Mouse (Mus musculus) left cerebral cortex, postnatal 25 days (tissue): Measurements from ENCODE around the gene Ltbr. TPM values are rescaled to one million over a fixed set of nuclear protein-coding genes. Genes with fewer than 3 reads are reported as not detected.
A peak's percentile ranks its signal among the peaks of the same experiment; 100 is the strongest.
"Not testable (repeated sequence)": the region's sequence is repeated elsewhere in the genome, so short reads cannot be mapped to it uniquely, and the experiment has no call there.

Source experiments
- DNase-seq, 2 experiments: peaks; one replicate each; pipeline ENCODE4 v3.0.0; 2022; ENCODE audit warnings: low spot score in 2 of 2, mixed read lengths in 1 of 2
- intact Hi-C: fragments of 180-260 bp; cut with DNase I; formaldehyde crosslinking; loops from one replicate; pipeline ENCODE4 v1.15.1; 2025
- total RNA-seq, 2 experiments: library from RNA; stranded (reverse); gene quantifications; 2 replicates each; pipeline ENCODE4 v1.2.3; 2021

Gene Ltbr
- total RNA-seq, 2 experiments from 2014 or later, result 8.1 to 9.9 TPM

DNA sequence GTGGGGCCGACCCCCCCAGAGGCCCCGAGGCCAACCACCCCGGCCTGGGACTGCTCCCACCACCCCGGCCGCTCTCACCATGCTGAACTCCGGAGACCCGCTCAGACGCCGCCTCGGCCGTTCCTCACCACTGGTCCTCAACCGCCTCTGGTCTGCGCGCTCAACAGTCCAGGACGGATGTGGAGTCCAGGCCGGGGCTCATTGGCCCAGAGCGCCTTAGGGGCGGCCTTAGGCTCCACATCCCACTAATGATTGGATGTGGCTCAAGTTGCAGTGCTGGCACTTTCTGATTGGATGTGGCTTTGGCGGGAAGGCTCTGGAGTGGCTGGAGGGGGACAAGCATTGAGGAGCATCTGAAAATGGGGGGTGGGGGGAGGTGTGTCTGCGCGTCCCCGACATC, 27.8 kb downstream of the Ltbr start, which contains the start of gene Tuba3a:
TSS of gene Tuba3a (minus strand) at position 153 of the 400 bp plus-strand sequence.
- intact Hi-C loops, result no loop called here
- DNase-seq, result no peak

DNA sequence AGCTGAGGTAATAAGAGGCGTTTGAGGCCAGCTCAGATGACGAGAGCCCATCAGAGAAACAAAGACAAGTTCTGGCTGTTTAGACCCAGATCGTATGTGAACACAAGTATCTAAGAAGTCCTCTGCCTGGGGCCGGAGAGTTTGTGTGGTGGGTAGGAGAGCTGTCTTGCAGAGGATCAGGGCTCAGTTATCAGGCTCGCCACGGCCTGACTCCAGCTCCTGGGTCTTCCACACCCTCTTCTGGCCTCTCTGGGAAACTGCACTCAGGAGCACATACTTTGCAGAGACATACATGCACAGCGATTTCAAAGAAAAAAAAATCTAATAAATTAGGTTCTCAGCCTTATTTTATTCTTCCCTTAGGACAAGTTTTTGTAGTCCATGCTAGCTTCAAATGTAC, 28.9 kb downstream of the Ltbr start:
- no peak for DNase-seq
- intact Hi-C loops, result no loop called here

DNA sequence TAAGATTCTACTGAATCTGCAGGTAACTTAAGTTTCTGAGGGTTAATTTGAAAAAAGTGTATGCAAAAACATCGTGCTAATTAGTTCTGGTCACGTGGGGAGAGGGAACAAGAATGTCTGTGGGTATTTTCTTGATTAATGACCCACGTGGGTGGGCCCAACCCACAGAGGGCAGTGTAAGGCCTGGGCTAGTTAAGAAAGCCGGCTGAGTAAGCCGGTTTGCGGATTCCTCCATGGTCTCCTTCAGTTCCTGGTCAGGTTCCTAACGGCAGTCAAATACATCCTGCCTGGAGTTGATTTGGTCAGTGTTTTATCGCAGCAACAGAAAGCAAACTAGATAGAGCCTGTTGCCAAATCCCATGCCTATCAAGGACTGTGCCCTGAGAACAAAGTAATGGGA, 29.4 kb downstream of the Ltbr start:
- intact Hi-C loops, result no loop called here

DNA sequence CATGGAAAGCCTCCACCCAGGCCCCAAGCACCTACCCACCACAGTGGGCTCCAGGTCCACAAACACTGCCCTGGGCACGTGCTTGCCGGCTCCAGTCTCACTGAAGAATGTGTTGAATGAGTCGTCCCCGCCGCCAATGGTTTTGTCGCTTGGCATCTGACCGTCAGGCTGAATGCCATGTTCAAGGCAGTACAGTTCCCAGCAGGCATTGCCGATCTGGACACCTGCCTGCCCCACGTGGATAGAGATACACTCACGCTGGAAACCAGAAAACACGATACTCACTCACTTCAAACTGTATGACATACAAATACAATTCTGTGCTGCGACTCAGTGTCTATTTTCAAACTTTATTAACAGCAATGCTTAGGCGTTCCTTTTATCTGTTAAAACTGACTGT, 31.0 kb downstream of the Ltbr start:
- DNase-seq, intact Hi-C loops: not testable (repeated sequence)

More for the DNA sequence above, 29.4 kb downstream of the Ltbr start:
- DNase-seq, result no peak

DNA sequence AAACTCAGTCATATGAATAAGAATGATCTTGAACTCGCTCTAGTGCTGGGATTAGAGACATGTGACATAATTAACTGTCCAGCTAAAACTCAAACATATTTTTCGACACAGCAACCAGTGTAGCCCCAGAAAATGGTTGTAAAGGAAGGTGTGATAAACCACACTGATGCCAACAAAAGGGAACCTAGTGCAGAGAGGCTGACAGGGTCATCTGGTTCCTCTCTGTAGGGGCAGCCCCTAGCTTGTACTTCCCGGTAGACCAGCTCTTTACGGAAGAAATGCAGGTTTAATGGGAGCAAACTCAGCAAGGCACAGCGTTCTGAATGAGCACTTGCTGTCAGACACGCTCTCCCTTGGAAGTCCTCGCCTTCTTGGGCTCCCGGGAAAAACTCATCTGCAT, 34.0 kb downstream of the Ltbr start:
- intact Hi-C loops, result loop anchor here (5.0 kb wide), 2 partner anchors 83 to 323 kb away; no protein-coding TSS in a partner anchor
- no peak for DNase-seq

DNA sequence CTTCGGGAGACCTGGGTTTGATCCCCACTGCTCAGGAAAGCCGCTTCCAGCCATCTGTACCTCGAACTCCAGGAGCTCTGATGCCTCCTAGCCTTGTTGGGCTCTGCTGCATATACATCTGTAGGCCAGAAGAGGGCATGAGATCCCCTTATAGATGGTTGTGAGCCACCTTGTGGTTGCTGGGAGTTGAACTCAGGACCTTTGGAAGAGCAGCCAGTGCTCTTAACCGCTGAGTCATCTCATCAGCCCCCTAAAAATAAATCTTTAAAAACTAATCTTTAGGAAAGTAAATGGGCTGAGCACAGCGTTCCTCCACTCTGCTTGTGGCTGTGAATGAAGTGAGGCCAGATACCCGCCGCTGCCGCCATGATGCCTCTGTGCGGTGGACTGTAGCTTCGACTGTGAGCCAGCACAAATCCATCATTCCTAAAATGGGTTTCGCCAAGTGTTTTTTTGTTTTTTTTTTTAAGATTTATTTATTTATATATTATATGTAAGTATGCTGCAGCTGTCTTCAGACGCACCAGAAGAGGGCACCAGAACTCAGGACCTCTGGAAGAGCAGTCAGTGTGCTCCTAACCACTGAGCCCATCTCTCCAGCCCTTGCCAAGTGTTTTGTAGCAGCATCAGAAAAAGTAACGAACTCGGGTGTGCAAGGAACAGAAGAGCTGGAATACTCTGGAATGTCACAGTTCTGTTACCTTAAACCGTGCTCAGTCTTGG, 38.7 kb downstream of the Ltbr start:
- peak in 1 of 2 experiments; percentile 33 for DNase-seq
- intact Hi-C loops, result loop anchor here (5.0 kb wide), 4 partner anchors 87 to 327 kb away; partner anchors contain the start of genes Acrbp and Iffo1

DNA sequence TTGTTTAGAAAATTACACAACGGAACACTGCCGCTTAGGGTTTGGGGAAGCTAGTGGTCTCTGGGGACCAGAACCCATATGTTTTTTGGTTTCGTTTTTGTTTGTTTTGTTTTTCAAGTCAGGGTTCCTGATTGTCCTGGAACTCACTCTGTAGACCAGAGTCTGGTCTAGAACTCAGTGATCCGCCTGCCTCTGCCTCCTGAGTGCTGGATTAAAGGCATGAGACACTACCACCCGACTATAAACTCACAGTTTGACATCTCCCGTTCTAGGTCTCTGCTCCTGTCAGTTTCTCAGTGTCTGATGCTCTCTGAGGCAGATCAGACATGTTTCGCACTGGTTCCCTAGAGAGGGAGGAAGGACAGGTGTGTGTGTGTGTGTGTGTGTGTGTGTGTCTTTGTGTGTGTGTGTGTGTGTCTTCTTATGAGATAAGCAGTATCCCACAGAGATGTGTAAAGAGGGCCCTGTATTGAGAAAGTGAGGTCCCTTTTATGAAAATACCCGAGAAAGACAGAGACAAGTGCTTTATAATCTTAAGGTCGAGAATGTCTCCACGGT, 41.4 kb downstream of the Ltbr start:
- intact Hi-C loops, result loop anchor here (5.0 kb wide), 2 partner anchors 125 to 225 kb away; partner anchors contain the start of genes Acrbp and Iffo1
- DNase-seq, result no peak

DNA sequence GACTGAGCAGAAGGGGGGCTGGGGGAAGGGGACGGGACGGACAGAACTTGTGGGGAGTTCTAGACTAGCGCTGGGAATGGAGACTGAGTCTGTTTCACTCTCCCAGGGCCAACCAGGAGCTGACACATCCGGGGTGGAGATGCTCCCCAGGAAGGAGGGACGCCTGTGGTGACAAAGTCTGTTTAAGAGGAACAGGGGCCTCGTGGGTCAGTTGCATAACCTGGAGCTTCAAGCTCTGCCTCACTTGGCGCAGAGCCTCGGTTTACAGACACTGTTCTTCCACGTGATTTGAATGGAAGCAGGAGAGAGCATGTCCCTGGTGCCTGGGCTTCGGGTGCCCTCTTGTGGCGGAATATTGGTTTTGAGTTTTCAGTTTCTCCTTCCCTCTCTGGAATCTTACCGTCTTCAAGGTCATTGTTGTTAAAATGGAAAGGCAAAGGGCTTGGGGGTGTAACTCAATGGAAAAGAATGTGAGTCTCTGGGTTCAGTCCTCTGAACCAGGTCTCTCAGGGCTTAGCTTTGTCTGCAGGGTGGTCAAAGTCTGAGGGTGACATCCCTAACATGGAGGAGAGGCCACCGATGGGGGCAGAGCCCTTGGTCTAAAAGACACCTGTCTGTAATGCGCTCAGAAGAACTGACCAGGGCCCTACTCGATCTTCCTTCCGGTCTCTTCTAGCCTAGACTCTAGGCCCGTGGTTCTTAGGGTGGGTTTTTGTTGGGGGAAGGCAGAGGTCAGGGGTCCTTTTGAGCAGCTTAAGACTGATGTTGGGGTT, 42.0 kb downstream of the Ltbr start:
- DNase-seq, result peak; percentile 92 to 95
- intact Hi-C loops, result loop anchor here (2.0 to 5.0 kb wide), 4 partner anchors 53 to 224 kb away; partner anchors contain the start of genes Acrbp and Iffo1

DNA sequence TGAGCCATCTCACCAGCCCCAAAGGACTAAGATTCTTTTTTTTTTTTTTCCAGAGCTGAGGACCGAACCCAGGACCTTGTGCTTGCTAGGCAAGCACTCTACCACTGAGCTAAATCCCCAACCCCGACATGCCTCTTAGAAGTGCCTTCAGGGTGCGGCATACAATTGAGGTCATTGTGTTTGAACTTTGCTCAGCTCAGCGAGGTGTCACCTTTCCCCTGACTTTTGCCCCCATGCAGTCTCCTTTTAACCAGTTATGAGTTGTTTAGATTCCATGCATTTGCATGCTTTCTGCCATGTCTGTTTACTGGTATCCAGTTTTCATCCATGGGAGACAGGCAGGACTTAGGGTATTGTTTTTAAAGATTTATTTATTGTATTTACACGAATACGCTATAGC, 44.9 kb downstream of the Ltbr start:
- no peak for DNase-seq
- intact Hi-C loops, result no loop called here

DNA sequence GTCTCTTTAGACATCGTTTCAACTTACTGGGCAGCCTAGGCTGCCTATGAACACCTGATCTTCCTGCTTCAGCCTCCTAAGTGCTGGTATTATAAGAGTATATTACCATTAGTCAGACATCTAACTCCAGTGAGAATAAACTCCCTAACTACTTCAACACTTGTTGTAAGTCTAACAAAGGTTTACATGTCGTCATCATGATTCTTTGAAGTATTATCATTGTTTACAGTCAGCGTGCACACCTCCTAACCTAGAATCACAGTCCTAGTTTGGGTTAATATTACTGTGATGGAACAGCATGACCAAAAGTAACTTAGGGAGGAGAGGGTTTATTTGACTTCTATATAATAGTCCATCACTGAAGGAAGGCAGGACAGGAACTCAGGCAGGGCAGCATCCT, 46.2 kb downstream of the Ltbr start:
- DNase-seq, result no peak
- intact Hi-C loops, result no loop called here

DNA sequence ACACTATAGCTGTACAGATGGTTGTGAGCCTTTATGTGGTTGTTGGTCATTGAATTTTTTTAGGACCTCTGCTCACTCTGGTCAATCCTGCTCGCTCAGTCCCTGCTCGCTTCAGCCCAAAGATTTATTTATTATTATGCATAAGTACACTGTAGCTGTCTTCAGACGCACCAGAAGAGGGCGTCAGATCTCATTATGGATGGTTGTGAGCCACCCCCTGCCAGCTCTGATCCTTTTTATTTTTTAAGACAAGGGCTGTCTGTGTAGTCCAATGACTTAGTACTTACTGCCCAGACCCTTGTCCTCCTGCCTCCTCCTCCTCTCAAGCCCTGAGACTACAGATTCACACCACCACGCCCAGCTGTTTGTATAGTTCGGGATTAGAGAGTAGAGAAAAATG, 47.1 kb downstream of the Ltbr start:
- intact Hi-C loops, result loop anchor here (1.0 kb wide), 1 partner anchor 47 kb away; no protein-coding TSS in a partner anchor

DNA sequence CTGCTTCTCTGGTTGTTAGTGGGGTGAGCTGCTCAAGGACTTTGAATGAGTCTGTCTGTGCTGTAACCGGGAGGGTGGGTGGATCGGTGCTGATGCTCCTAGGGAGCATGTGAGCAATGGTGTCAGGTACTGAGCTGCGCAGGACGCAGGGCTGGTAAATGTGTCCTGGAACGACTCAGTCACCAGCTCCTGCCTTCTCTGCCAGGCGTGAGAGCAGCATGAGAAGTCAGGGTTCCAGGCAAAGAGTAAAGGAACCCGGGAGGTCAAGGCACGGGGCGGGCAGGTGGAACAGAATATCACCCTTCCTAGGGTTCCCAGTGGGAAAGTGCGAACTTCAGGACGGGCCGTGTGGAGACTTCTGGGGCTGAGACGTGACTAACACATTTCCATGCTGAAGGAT, 47.6 kb downstream of the Ltbr start:
- intact Hi-C loops, result loop anchor here (1.0 kb wide), 1 partner anchor 47 kb away; no protein-coding TSS in a partner anchor

More for the DNA sequence above, 47.1 kb downstream of the Ltbr start:
- DNase-seq, result not testable (repeated sequence)

DNA sequence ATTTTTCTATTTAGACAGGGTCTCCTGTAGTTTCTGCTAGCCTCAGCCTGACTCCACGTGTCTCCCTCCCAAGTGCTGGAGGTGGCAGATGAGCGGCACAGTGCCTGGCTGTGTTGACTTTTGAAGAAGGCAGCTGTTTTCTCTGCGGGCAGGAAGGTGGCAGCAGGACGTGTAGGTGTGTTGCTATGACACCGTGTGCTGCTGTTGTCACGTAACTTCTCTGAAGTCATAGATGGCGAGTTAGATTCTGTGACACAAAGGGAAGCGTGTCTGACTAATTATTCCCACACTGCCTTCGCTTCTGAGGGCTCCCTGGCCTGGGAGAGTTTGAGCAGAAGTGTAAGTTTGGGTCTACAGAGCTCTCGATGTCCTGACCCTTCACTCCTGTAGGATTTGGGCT, 48.4 kb downstream of the Ltbr start:
- intact Hi-C loops, result no loop called here
- peak; percentile 27 to 74 for DNase-seq

More for the DNA sequence above, 47.6 kb downstream of the Ltbr start:
- DNase-seq, result no peak

DNA sequence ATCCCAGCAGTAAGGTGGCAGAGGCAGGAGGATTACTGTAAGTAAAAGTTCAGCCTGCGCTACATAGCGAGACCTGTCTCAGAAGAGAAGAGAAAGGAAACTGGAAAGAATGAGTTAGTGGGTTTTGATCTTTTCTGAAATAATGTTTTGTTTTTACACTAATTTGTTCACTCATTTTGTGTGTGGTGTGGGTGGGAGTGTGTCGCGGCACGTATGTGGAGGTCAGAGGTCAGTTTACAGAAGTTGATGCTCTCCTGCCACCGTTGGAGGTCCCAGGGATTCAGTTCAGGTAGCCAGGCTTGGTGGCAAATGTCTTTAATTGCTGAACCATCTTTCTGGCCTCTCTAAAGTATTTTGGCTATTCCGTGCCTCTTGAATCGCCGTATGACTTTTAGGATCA, 49.5 kb downstream of the Ltbr start:
- intact Hi-C loops, result no loop called here
- DNase-seq, result no peak

DNA sequence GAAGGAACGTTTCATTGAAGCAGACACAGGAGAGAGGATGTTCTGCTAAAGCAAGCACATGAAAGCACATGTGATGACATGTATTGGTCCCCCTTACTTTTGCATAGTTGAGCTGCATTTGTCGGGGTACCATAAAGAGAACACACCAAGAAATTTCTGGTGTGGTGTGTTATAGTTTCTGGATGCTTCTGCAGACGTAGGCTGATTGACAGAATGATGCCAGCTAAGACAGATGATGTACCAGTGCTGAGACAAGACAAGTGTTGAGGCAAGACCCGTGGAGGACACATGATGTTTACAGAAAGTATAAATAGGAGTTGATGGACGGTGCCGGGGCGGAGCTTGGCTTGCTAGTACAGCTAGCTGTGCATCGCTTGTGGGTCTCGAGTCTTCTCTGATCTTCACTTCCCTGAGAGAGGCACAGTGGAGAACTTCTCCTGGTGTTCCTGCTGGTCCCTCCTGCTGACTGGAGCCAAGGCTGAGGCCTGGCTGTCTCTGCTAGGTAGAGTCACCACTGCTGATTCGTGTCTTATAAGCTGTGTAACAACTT, 53.6 kb downstream of the Ltbr start:
- intact Hi-C loops, result no loop called here
- no peak for DNase-seq

Other genes with a start within 250 kb of the Ltbr start
- gene Lpar5, start 246.0 kb downstream of the Ltbr start, total RNA-seq, result under 1 TPM; 0.60 to 0.96 TPM
- gene Chd4, start 217.9 kb downstream of the Ltbr start, total RNA-seq, result 100 to 1,000 TPM; 154 to 161 TPM
- 10 to 100 TPM; 27.1 to 28.0 TPM for gene Nop2, start 182.0 kb downstream of the Ltbr start, total RNA-seq
- gene Iffo1, start 168.6 kb downstream of the Ltbr start, total RNA-seq, result 10 to 100 TPM; 52.7 to 63.0 TPM
- gene Gapdh, start 147.4 kb downstream of the Ltbr start, total RNA-seq, result 1,000 to 10,000 TPM; 2,469 to 2,584 TPM
- 10 to 100 TPM; 18.9 to 25.6 TPM for gene Ncapd2, start 122.2 kb downstream of the Ltbr start, total RNA-seq
- 10 to 100 TPM; 70.4 to 73.6 TPM for gene Mrpl51, start 122.1 kb downstream of the Ltbr start, total RNA-seq
- gene Vamp1, start 98.3 kb downstream of the Ltbr start, total RNA-seq, result 10 to 100 TPM; 87.8 to 97.9 TPM
- gene Tapbpl, start 82.0 kb downstream of the Ltbr start, total RNA-seq, result 1 to 10 TPM; 3.5 to 4.0 TPM
- not detected for gene Cd27, start 76.9 kb downstream of the Ltbr start, total RNA-seq
- not detected for gene Tuba3a, start 27.8 kb downstream of the Ltbr start, total RNA-seq
- 1 to 10 TPM; 2.4 to 2.6 TPM for gene Scnn1a, start 6.8 kb upstream of the Ltbr start, total RNA-seq
- gene Tnfrsf1a, start 35.5 kb upstream of the Ltbr start, total RNA-seq, result 10 to 100 TPM; 11.5 to 12.7 TPM
- under 1 TPM; 0.25 to 0.39 TPM for gene Plekhg6, start 66.9 kb upstream of the Ltbr start, total RNA-seq
- 10 to 100 TPM; 48.6 to 56.9 TPM for gene Cd9, start 180.9 kb upstream of the Ltbr start, total RNA-seq
- 10 to 100 TPM; 12.5 to 17.6 TPM for gene Vwf, start 232.9 kb upstream of the Ltbr start, total RNA-seq